9 mouse cellular contexts compared by ENCODE assay signal in the genomic region with DNA sequence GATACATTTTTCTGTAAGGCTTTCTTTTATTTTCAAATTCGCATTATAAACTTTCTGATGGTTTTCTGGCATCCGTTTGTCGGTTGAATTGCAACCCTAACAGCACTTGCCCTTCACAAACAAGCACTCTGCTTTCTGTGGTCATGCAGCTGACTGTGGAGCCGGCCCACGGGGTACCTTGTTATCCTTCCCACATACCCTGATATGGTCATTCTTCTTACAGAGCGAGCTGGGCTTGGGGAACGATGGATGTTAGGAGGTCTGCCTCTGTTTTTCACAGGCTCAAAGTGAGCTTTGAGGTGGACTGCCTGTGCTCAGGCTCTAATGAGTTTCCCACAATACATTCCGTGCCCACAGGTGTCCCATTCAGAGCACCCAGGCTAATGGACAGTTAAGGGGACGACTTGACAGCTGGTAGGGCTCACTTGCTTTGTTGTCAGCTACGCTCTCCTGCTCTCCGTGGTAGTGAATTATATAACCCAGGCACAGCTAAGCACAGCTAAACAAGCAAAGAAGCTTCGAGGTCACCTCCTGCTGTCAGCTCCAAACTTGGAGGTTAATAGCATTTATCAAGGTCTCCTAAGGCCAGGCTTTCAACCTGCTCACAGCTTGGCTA. TPM values are rescaled to one million over a fixed set of nuclear protein-coding genes. Genes with fewer than 3 reads are reported as not detected.
A peak's percentile ranks its signal among the peaks of the same experiment; 100 is the strongest.
DNase-seq lines count a peak whose midpoint lies in the region; ATAC-seq and TF ChIP-seq lines count a peak whose summit lies in the region.
"Had no signal": no experiment of that assay in that cellular context is flagged by ENCODE, and none has a peak within 500 bp of the region (broad histone marks: within the 10 kb centered on the region; RNA-seq: fewer than 3 reads in every experiment).

No protein-coding gene starts in this region.

- H3K4me1 ChIP-seq in kidney, embryonic 15.5 days: peaks cover 36% of the 10 kb centered on the region
- no peaks in the 10 kb centered on the region for H3K4me1 ChIP-seq in kidney, adult 2 months (ENCODE audit: control insufficient read depth, insufficient read depth, low read length)
- peaks cover 43% of the 10 kb centered on the region for H3K4me1 ChIP-seq in hindbrain, embryonic 13.5 days (replicated peaks)
- H3K4me1 ChIP-seq in neural tube, embryonic 13.5 days (replicated peaks): peaks cover 72% of the 10 kb centered on the region

- ATAC-seq in kidney, embryonic 15.5 days (replicated peaks; ENCODE audit: low FRiP score): peak; percentile 95
- peak; percentile 72 for ATAC-seq in hindbrain, embryonic 13.5 days (ENCODE audit: low FRiP score)
- peak; percentile 75 for ATAC-seq in neural tube, embryonic 13.5 days (ENCODE audit: low read depth)

- H3K4me2 ChIP-seq in kidney, embryonic 15.5 days: peak overlapping the region; percentile 33
- peak overlapping the region; percentile 19 for H3K4me2 ChIP-seq in hindbrain, embryonic 13.5 days
- peak overlapping the region; percentile 24 for H3K4me2 ChIP-seq in neural tube, embryonic 13.5 days

- 35% methylated on average over 12 of the region's 12 CpGs for WGBS in kidney, embryonic 15.5 days
- 40% methylated on average over 12 of the region's 12 CpGs for WGBS in kidney, adult 2 months
- WGBS in hindbrain, embryonic 13.5 days: 26% methylated on average over 12 of the region's 12 CpGs
- WGBS in neural tube, embryonic 13.5 days: 23% methylated on average over 12 of the region's 12 CpGs

- H3K9me3 ChIP-seq in kidney, embryonic 15.5 days (replicated peaks): no peaks in the 10 kb centered on the region
- no peaks in the 10 kb centered on the region for H3K9me3 ChIP-seq in hindbrain, embryonic 13.5 days
- no peaks in the 10 kb centered on the region for H3K9me3 ChIP-seq in neural tube, embryonic 13.5 days

- no peak for TF ChIP-seq POLR2A in kidney, adult 2 months (IDR thresholded peaks at IDR 0.05; ENCODE audit: low read depth, low read length)

- no peak for TF ChIP-seq CTCF in kidney, adult 2 months (conservative IDR thresholded peaks at IDR 0.05; ENCODE audit: insufficient read depth, insufficient read length, low read depth, low read length)

- no peaks in the 10 kb centered on the region for H3K27me3 ChIP-seq in kidney, embryonic 15.5 days
- H3K27me3 ChIP-seq in kidney, adult 2 months (replicated peaks; ENCODE audit: control insufficient read depth, insufficient read depth, low read length): no peaks in the 10 kb centered on the region; the same call in 1 of the 2 replicates
- H3K27me3 ChIP-seq in hindbrain, embryonic 13.5 days: peaks cover 3% of the 10 kb centered on the region; the same call in 1 of the 2 replicates
- no peaks in the 10 kb centered on the region for H3K27me3 ChIP-seq in neural tube, embryonic 13.5 days

- DNase-seq in kidney, adult 2 months: no peak
- DNase-seq in embryo, embryonic 11 days: peak; percentile 61
- no peak for DNase-seq in urinary bladder, adult 2 months (ENCODE audit: low spot score)
- DNase-seq in layer of hippocampus, adult 9-10 months (ENCODE audit: low spot score): no peak
- no peak for DNase-seq in gastrocnemius, adult 8-10 months (ENCODE audit: low spot score in 2 of 2)
- DNase-seq: lung, postnatal 10 days had no signal

- 0 out of 2 replicates have a peak, but pooled peaks cover 12% of the 10 kb centered on the region for H3K36me3 ChIP-seq in kidney, embryonic 15.5 days
- H3K36me3 ChIP-seq in kidney, adult 2 months (ENCODE audit: control insufficient read depth, insufficient read depth, low read length): no peaks in the 10 kb centered on the region
- H3K36me3 ChIP-seq in hindbrain, embryonic 13.5 days: no peaks in the 10 kb centered on the region
- H3K36me3 ChIP-seq in neural tube, embryonic 13.5 days: peaks cover 5% of the 10 kb centered on the region; the same call in 1 of the 2 replicates

- H3K27ac ChIP-seq in kidney, embryonic 15.5 days: peak overlapping the region; percentile 57
- H3K27ac ChIP-seq in kidney, adult 2 months (ENCODE audit: insufficient read depth, low read depth, low read length): no peak overlapping the region
- H3K27ac ChIP-seq in hindbrain, embryonic 13.5 days: peak overlapping the region; percentile 69
- peak overlapping the region; percentile 61 for H3K27ac ChIP-seq in neural tube, embryonic 13.5 days (replicated peaks)

- no peak overlapping the region for H3K9ac ChIP-seq in kidney, embryonic 15.5 days
- H3K9ac ChIP-seq in hindbrain, embryonic 13.5 days: peak overlapping the region; percentile 51; the same call in 1 of the 2 replicates
- peak overlapping the region; percentile 8; the same call in 1 of the 2 replicates for H3K9ac ChIP-seq in neural tube, embryonic 13.5 days

- no peak overlapping the region for H3K4me3 ChIP-seq in kidney, embryonic 15.5 days (replicated peaks)
- H3K4me3 ChIP-seq in kidney, adult 2 months (ENCODE audit: insufficient read depth, low read depth, low read length): no peak overlapping the region
- no peak overlapping the region for H3K4me3 ChIP-seq in hindbrain, embryonic 13.5 days
- no peak overlapping the region for H3K4me3 ChIP-seq in neural tube, embryonic 13.5 days

RNA-seq across cellular contexts. Expression of gene Ptn, which starts 21.3 kb away (rescaled TPM):
- 362 and 367 TPM in 2 replicates for polyA plus RNA-seq in kidney, embryonic 15.5 days (2015; fragmentation: Nextera tagmentation; extraction: Ambion mirVana)
- 1.6 TPM in 2 replicates for polyA plus RNA-seq in kidney, adult 2 months (2012; rRNA removed)
- polyA plus RNA-seq in hindbrain, embryonic 13.5 days (2015; fragmentation: Nextera tagmentation; extraction: Ambion mirVana): 566 and 774 TPM in 2 replicates
- 622 and 732 TPM in 2 replicates for polyA plus RNA-seq in neural tube, embryonic 13.5 days (2015; fragmentation: Nextera tagmentation; extraction: Ambion mirVana)
- 23.6 and 25.7 TPM in 2 replicates for polyA plus RNA-seq in urinary bladder, adult 2 months (2012; rRNA removed)
- 1 to 10 TPM in 2 of 4 experiments, under 1 TPM in 2; 0.51 to 1.3 (median 0.92) TPM for total RNA-seq in gastrocnemius, adult 8-10 months (2022)

Comparison
In these comparisons a context has a peak if more than half of its experiments do, and no peak if none do; other contexts are left out.
1. RNA of gene Ptn, which starts 21.3 kb away (polyA plus RNA-seq): 566 to 774 TPM in hindbrain, embryonic 13.5 days, 622 to 732 TPM in neural tube, embryonic 13.5 days and 362 to 367 TPM in kidney, embryonic 15.5 days; 23.6 to 25.7 TPM in urinary bladder, adult 2 months and 1.6 TPM in kidney, adult 2 months; every median in the first group is over 10 times any median in the second.
2. Peak in every context shown above with its lines, with median percentiles within 50 percentile points of each other: ATAC-seq and H3K4me2 ChIP-seq.